Mouse (Mus musculus) limb, embryonic 12.5 days (tissue): ENCODE measurements around the gene Gabrg3. TPM values are rescaled to one million over a fixed set of nuclear protein-coding genes. Genes with fewer than 3 reads are reported as not detected.

Experiments
- ATAC-seq: fragments of 200-750 bp; cut with Nextera tagmentation; 2 replicates; pipeline ENCODE4 v1.8.0; 2017; ENCODE audit warnings: low read depth, moderate TSS enrichment; ENCODE audit not compliant: insufficient number of reproducible peaks, insufficient read depth, low FRiP score, low TSS enrichment
- H3K27ac ChIP-seq: fragments of 300-500 bp; sonication (generic); 2 replicates; pipeline ENCODE4 v1.5.1; 2016; ENCODE audit warnings: mild to moderate bottlenecking, moderate library complexity
- H3K27me3 ChIP-seq: fragments of 300-500 bp; sonication (generic); 2 replicates; pipeline ENCODE4 v1.6.1; 2016; ENCODE audit warnings: mild to moderate bottlenecking, moderate library complexity
- H3K36me3 ChIP-seq: fragments of 300-500 bp; sonication (generic); 2 replicates; pipeline ENCODE4 v1.6.1; 2016; ENCODE audit warnings: mild to moderate bottlenecking, moderate library complexity
- H3K4me1 ChIP-seq: fragments of 300-500 bp; sonication (generic); replicated peaks from 2 replicates; pipeline ENCODE4 v1.6.1; 2016
- H3K4me2 ChIP-seq: fragments of 300-500 bp; sonication (generic); 2 replicates; pipeline ENCODE4 v1.6.1; 2016; ENCODE audit warnings: mild to moderate bottlenecking, moderate library complexity
- H3K4me3 ChIP-seq: fragments of 300-500 bp; sonication (generic); replicated peaks from 2 replicates; pipeline ENCODE4 v1.5.1; 2016; ENCODE audit warnings: mild to moderate bottlenecking
- H3K9ac ChIP-seq: fragments of 300-500 bp; sonication (generic); replicated peaks from 2 replicates; pipeline ENCODE4 v1.6.1; 2016; ENCODE audit warnings: mild to moderate bottlenecking, moderate library complexity
- H3K9me3 ChIP-seq: fragments of 300-500 bp; sonication (generic); 2 replicates; pipeline ENCODE4 v1.6.1; 2016; ENCODE audit warnings: mild to moderate bottlenecking, moderate library complexity
- WGBS: fragments of 180-500 bp; shearing (Covaris S2); methylation state at CpG from one replicate; pipeline ENCODE4 v1.1.7; 2016; 5-methylcytosine and 5-hydroxymethylcytosine counted together
- polyA plus RNA-seq: library from polyadenylated mRNA; unstranded; fragments of >200 nt; fragmentation: Nextera tagmentation; extraction: Ambion mirVana; gene quantifications from 2 replicates; pipeline ENCODE4 v1.2.1, GENCODE M21; 2016

Gene Gabrg3
- polyA plus RNA-seq, 1 experiment from 2014 or later = 0.28 TPM

DNA sequence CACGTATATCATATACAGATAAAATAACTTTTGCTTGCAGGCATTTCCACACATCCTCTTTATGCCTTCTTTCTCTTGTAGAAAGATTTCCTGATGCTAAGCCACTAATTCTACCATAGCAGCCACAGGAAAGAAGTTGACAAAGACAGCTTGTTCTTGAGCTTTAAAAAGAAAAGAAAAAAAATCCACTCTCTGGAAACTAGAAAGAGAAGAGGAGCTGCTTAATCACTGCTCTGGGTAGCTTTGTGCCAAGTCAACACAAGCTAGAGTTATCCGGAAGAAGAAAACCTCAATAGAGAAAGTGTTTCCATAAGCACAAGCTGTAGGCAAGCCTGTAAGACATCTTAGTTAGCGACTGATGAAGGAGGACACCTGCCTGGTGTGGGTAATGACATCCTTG is 321.6 kb downstream of the Gabrg3 start:
- Histone ChIP-seq H3K4me2 (no peak overlapping the region), H3K4me1 (no peaks in the 10 kb centered on the region), H3K27me3 (no peaks in the 10 kb centered on the region), H3K4me3 (no peak overlapping the region), H3K27ac (no peak overlapping the region), H3K9ac (no peak overlapping the region), H3K9me3 (0 out of 2 replicates have a peak, but pooled peaks cover 3% of the 10 kb centered on the region), H3K36me3 (no peaks in the 10 kb centered on the region)
- ATAC-seq = no peak
- 89% methylated on average over 3 of the region's 3 CpGs for WGBS

DNA sequence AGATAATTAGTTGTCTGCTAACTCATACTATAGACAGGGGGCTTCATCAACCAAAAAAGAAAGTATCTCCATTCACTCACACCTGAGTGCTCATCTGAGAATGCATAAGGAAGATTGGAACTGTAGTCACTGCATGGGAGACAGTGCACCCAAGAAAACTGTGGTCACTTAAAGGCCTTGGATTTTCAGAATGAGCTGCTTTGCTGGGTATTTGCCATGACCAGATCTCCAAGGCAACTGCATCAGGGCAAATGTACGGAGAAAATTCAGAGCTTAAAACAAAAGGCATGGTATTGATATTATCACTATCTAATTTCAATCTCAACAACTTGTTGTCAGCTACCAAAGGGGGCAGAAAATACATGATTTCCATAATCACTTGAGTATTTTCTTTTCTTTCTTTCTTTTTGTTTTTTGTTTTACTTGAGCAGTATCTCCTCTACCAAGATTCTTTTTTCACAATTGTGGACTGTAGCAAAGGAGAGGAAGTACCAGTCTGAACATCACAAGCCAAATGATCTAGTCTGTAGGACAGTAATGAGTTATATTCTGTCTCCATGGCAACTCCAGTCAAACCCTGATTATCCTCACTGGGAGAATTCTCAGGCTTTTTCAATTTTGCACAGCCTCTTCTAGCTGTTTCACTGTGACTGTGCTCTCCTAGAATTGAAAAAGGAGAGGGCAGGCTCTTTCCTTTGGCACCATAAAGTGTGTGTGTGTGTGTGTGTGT is 335.9 kb downstream of the Gabrg3 start:
- H3K9ac ChIP-seq = no peak overlapping the region
- 91% methylated on average over 1 of the region's 1 CpGs for WGBS
- H3K9me3 ChIP-seq = no peaks in the 10 kb centered on the region
- no peak overlapping the region for H3K27ac ChIP-seq
- no peak overlapping the region for H3K4me2 ChIP-seq
- H3K4me1 ChIP-seq = no peaks in the 10 kb centered on the region
- H3K4me3 ChIP-seq = no peak overlapping the region
- H3K36me3 ChIP-seq = no peaks in the 10 kb centered on the region
- ATAC-seq = no peak
- no peaks in the 10 kb centered on the region for H3K27me3 ChIP-seq

GRCm38 (mm10) chr7:57037861-57038421 is 349.0 kb downstream of the Gabrg3 start:
- no peaks in the 10 kb centered on the region for H3K36me3 ChIP-seq
- H3K4me1 ChIP-seq = no peaks in the 10 kb centered on the region
- H3K27ac ChIP-seq = no peak overlapping the region
- no peak overlapping the region for H3K9ac ChIP-seq
- no peaks in the 10 kb centered on the region for H3K27me3 ChIP-seq
- H3K9me3 ChIP-seq = no peaks in the 10 kb centered on the region
- no peak for ATAC-seq
- no peak overlapping the region for H3K4me3 ChIP-seq
- no peak overlapping the region for H3K4me2 ChIP-seq
- 64% methylated on average over 2 of the region's 2 CpGs for WGBS

- Histone ChIP-seq H3K36me3 (no peaks in the 10 kb centered on the region), H3K27ac (no peak overlapping the region), H3K4me1 (no peaks in the 10 kb centered on the region), H3K9ac (no peak overlapping the region), H3K4me2 (no peak overlapping the region), H3K4me3 (no peak overlapping the region), H3K27me3 (no peaks in the 10 kb centered on the region), H3K9me3 (0 out of 2 replicates have a peak, but pooled peaks cover 5% of the 10 kb centered on the region)
- no peak for ATAC-seq
- 92% methylated on average over 3 of the region's 3 CpGs for WGBS
Measured at GRCm38 (mm10) chr7:57000585-57001261, 386.3 kb downstream of the Gabrg3 start.

- WGBS = 88% methylated on average over 2 of the region's 2 CpGs
- Histone ChIP-seq H3K36me3 (no peaks in the 10 kb centered on the region), H3K9ac (no peak overlapping the region), H3K4me1 (no peaks in the 10 kb centered on the region), H3K4me2 (no peak overlapping the region), H3K9me3 (0 out of 2 replicates have a peak, but pooled peaks cover 5% of the 10 kb centered on the region), H3K4me3 (no peak overlapping the region), H3K27me3 (no peaks in the 10 kb centered on the region), H3K27ac (no peak overlapping the region)
- no peak for ATAC-seq
Measured at GRCm38 (mm10) chr7:56997713-56998624, 389.0 kb downstream of the Gabrg3 start.

- ATAC-seq = no peak
- Histone ChIP-seq H3K4me3 (no peak overlapping the region), H3K36me3 (no peaks in the 10 kb centered on the region), H3K27me3 (no peaks in the 10 kb centered on the region), H3K27ac (no peak overlapping the region), H3K9ac (no peak overlapping the region), H3K9me3 (no peaks in the 10 kb centered on the region), H3K4me2 (no peak overlapping the region), H3K4me1 (no peaks in the 10 kb centered on the region)
- 80% methylated on average over 2 of the region's 2 CpGs for WGBS
Measured at GRCm38 (mm10) chr7:56946398-56946797, 440.6 kb downstream of the Gabrg3 start.

DNA sequence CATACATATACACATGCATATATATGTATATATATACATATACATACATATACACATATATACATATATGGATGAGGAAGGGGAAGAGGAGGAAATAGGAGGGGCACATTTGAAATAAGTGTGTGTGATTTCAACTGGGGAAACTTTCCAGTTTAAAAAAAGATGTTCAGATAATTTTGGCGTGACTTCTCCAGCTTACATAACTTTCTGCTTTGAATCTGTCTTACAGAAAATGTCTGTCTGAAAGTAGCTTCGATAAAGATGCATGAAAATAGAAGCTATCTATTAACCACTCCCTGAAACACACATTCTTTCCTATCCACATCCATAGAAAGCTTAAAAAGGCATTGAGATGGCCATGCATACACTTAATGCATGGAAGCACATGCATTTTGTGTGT is 445.4 kb downstream of the Gabrg3 start:
- no peak overlapping the region for H3K27ac ChIP-seq
- 80% methylated on average over 2 of the region's 2 CpGs for WGBS
- ATAC-seq = no peak
- no peaks in the 10 kb centered on the region for H3K4me1 ChIP-seq
- H3K27me3 ChIP-seq = no peaks in the 10 kb centered on the region
- H3K4me2 ChIP-seq = no peak overlapping the region
- H3K4me3 ChIP-seq = no peak overlapping the region
- no peak overlapping the region for H3K9ac ChIP-seq
- H3K36me3 ChIP-seq = no peaks in the 10 kb centered on the region
- H3K9me3 ChIP-seq = 0 out of 2 replicates have a peak, but pooled peaks cover 3% of the 10 kb centered on the region

- H3K4me2 ChIP-seq = no peak overlapping the region
- H3K9ac ChIP-seq = no peak overlapping the region
- 78% methylated on average over 5 of the region's 5 CpGs for WGBS
- no peaks in the 10 kb centered on the region for H3K4me1 ChIP-seq
- no peak for ATAC-seq
- H3K9me3 ChIP-seq = 0 out of 2 replicates have a peak, but pooled peaks cover 3% of the 10 kb centered on the region
- no peaks in the 10 kb centered on the region for H3K27me3 ChIP-seq
- no peak overlapping the region for H3K27ac ChIP-seq
- H3K4me3 ChIP-seq = no peak overlapping the region
- no peaks in the 10 kb centered on the region for H3K36me3 ChIP-seq
Measured at GRCm38 (mm10) chr7:56938020-56938419, 449.0 kb downstream of the Gabrg3 start.

GRCm38 (mm10) chr7:56919499-56919898 is 467.5 kb downstream of the Gabrg3 start:
- Histone ChIP-seq H3K27ac (no peak overlapping the region), H3K27me3 (no peaks in the 10 kb centered on the region), H3K36me3 (no peaks in the 10 kb centered on the region), H3K4me3 (no peak overlapping the region), H3K4me1 (no peaks in the 10 kb centered on the region), H3K4me2 (no peak overlapping the region), H3K9ac (no peak overlapping the region), H3K9me3 (no peaks in the 10 kb centered on the region)
- whole genome bisulfite sequencing = 70% methylated on average over 1 of the region's 1 CpGs
- ATAC-seq = no peak

GRCm38 (mm10) chr7:56914862-56915261 is 472.1 kb downstream of the Gabrg3 start:
- WGBS = 82% methylated on average over 2 of the region's 2 CpGs
- ATAC-seq = no peak
- H3K27ac ChIP-seq = no peak overlapping the region
- H3K9me3 ChIP-seq = no peaks in the 10 kb centered on the region
- H3K4me1 ChIP-seq = no peaks in the 10 kb centered on the region
- no peak overlapping the region for H3K4me3 ChIP-seq
- no peak overlapping the region for H3K4me2 ChIP-seq
- H3K36me3 ChIP-seq = no peaks in the 10 kb centered on the region
- H3K9ac ChIP-seq = no peak overlapping the region
- H3K27me3 ChIP-seq = no peaks in the 10 kb centered on the region

GRCm38 (mm10) chr7:56899762-56900161 is 487.2 kb downstream of the Gabrg3 start:
- WGBS = 67% methylated on average over 4 of the region's 4 CpGs
- no peak for ATAC-seq
- no peak overlapping the region for H3K4me2 ChIP-seq
- no peak overlapping the region for H3K27ac ChIP-seq
- H3K27me3 ChIP-seq = no peaks in the 10 kb centered on the region
- no peaks in the 10 kb centered on the region for H3K36me3 ChIP-seq
- no peaks in the 10 kb centered on the region for H3K9me3 ChIP-seq
- no peaks in the 10 kb centered on the region for H3K4me1 ChIP-seq
- H3K9ac ChIP-seq = no peak overlapping the region
- no peak overlapping the region for H3K4me3 ChIP-seq
